Mouse (Mus musculus) frontal cortex, postnatal 36 days (tissue): ENCODE results near the gene Dimt1.
"Not testable (repeated sequence)": the region's sequence is repeated elsewhere in the genome, so short reads cannot be mapped to it uniquely, and the experiment has no call there.

ENCODE experiments used
- DNase-seq, 2 experiments: peaks; one replicate each; pipeline ENCODE4 v3.0.0; 2022; ENCODE audit warnings: low spot score in 2 of 2

Dimt1 gene

GRCm38 (mm10) chr13:106946594-106947540, at the start of gene Dimt1:
TSS of gene Dimt1 (plus strand) at chr13:106947127.
- DNase-seq = peak; percentile 96 to 97

- no peak for DNase-seq
Observed at GRCm38 (mm10) chr13:106904637-106905036, 42.3 kb upstream of the Dimt1 start.

GRCm38 (mm10) chr13:106905154-106905553, 41.8 kb upstream of the Dimt1 start:
- DNase-seq = not testable (repeated sequence)

GRCm38 (mm10) chr13:106907273-106907672, 39.7 kb upstream of the Dimt1 start:
- DNase-seq = no peak

- no peak for DNase-seq
Observed at GRCm38 (mm10) chr13:106910096-106910495, 36.8 kb upstream of the Dimt1 start.

GRCm38 (mm10) chr13:106913125-106913736, 33.7 kb upstream of the Dimt1 start:
- DNase-seq = no peak

- no peak for DNase-seq
Observed at GRCm38 (mm10) chr13:106918322-106919050, 28.4 kb upstream of the Dimt1 start.

GRCm38 (mm10) chr13:106925921-106926320, 21.0 kb upstream of the Dimt1 start:
- DNase-seq = not testable (repeated sequence)

GRCm38 (mm10) chr13:106928296-106928695, 18.6 kb upstream of the Dimt1 start:
- no peak for DNase-seq

- DNase-seq = no peak
Observed at GRCm38 (mm10) chr13:106929201-106929600, 17.7 kb upstream of the Dimt1 start.

GRCm38 (mm10) chr13:106935871-106936255, 11.1 kb upstream of the Dimt1 start:
- no peak for DNase-seq

GRCm38 (mm10) chr13:106936256-106937137, 10.4 kb upstream of the Dimt1 start, which contains the start of gene Ipo11:
TSS of gene Ipo11 (minus strand) at chr13:106936958.
- peak; percentile 90 to 94 for DNase-seq

- DNase-seq = no peak
Observed at GRCm38 (mm10) chr13:106937138-106937472, 9.8 kb upstream of the Dimt1 start.

- no peak for DNase-seq
Observed at GRCm38 (mm10) chr13:106941211-106941976, 5.5 kb upstream of the Dimt1 start.

GRCm38 (mm10) chr13:106942721-106943120, 4.2 kb upstream of the Dimt1 start:
- no peak for DNase-seq

GRCm38 (mm10) chr13:106945518-106945917, 1.4 kb upstream of the Dimt1 start:
- no peak for DNase-seq

- DNase-seq = no peak
Observed at GRCm38 (mm10) chr13:106947583-106947982, 656 bp downstream of the Dimt1 start.

GRCm38 (mm10) chr13:106954880-106955279, 8.0 kb downstream of the Dimt1 start:
- no peak for DNase-seq

GRCm38 (mm10) chr13:106957554-106957953, 10.6 kb downstream of the Dimt1 start:
- DNase-seq = no peak

- no peak for DNase-seq
Observed at GRCm38 (mm10) chr13:106958286-106958685, 11.4 kb downstream of the Dimt1 start.
